Mouse (Mus musculus) midbrain, embryonic 16.5 days (tissue): ENCODE results near the gene Mrgprb4. TPM values are rescaled to one million over a fixed set of nuclear protein-coding genes. Genes with fewer than 3 reads are reported as not detected.

Source experiments
- ATAC-seq: fragments of 200-750 bp; cut with Nextera tagmentation; 2 replicates; pipeline ENCODE4 v1.8.0; 2017; ENCODE audit warnings: moderate TSS enrichment
- H3K27ac ChIP-seq: fragments of 300-500 bp; sonication (generic); 2 replicates; pipeline ENCODE4 v1.5.1; 2014; ENCODE audit warnings: mild to moderate bottlenecking, low read length, mixed read lengths
- H3K27me3 ChIP-seq: fragments of 300-500 bp; sonication (generic); 2 replicates; pipeline ENCODE4 v1.6.1; 2014; ENCODE audit warnings: low read depth, low read length, mixed read lengths; ENCODE audit not compliant: control insufficient read depth, insufficient read depth
- H3K36me3 ChIP-seq: fragments of 300-500 bp; sonication (generic); 2 replicates; pipeline ENCODE4 v1.6.1; 2014; ENCODE audit warnings: mild to moderate bottlenecking, low read length, moderate library complexity, mixed read lengths; ENCODE audit not compliant: control insufficient read depth, insufficient read depth
- H3K4me1 ChIP-seq: fragments of 300-500 bp; sonication (generic); 2 replicates; pipeline ENCODE4 v1.6.1; 2014; ENCODE audit warnings: mild to moderate bottlenecking, low read length, mixed read lengths; ENCODE audit not compliant: control insufficient read depth, insufficient read depth
- H3K4me2 ChIP-seq: fragments of 300-500 bp; sonication (generic); 2 replicates; pipeline ENCODE4 v1.6.1; 2014; ENCODE audit warnings: mild to moderate bottlenecking, low read length, mixed read lengths
- H3K4me3 ChIP-seq: fragments of 300-500 bp; sonication (generic); 2 replicates; pipeline ENCODE4 v1.5.1; 2014; ENCODE audit warnings: low read depth, mild to moderate bottlenecking, low read length, moderate library complexity, mixed read lengths
- H3K9ac ChIP-seq: fragments of 300-500 bp; sonication (generic); 2 replicates; pipeline ENCODE4 v1.6.1; 2014; ENCODE audit warnings: low read depth, low read length, mixed read lengths
- H3K9me3 ChIP-seq: fragments of 300-500 bp; sonication (generic); replicated peaks from 2 replicates; pipeline ENCODE4 v1.6.1; 2014; ENCODE audit warnings: mild to moderate bottlenecking, low read length, mixed read lengths; ENCODE audit not compliant: control insufficient read depth, poor library complexity, severe bottlenecking
- WGBS: fragments of 180-500 bp; shearing (Covaris S2); extraction: QIAGEN DNeasy Blood & Tissue Kit; methylation state at CpG from one replicate; pipeline ENCODE4 v1.1.7; 2014; 5-methylcytosine and 5-hydroxymethylcytosine counted together
- polyA plus RNA-seq: library from polyadenylated mRNA; unstranded; fragments of >200 nt; fragmentation: Nextera tagmentation; extraction: Ambion mirVana; gene quantifications from 2 replicates; pipeline ENCODE4 v1.2.1, GENCODE M21; 2015

The Mrgprb4 gene
- not detected in 2 replicates for polyA plus RNA-seq

- H3K4me3 ChIP-seq = no peak within 1 kb of the TSS
- ATAC-seq = no peak
Observed at GRCm38 (mm10) chr7:48199188-48199587, at the start of gene Mrgprb4. Mrgprb4 (minus strand) TSS chr7:48199288.

GRCm38 (mm10) chr7:48226114-48226513 is 27.0 kb upstream of the Mrgprb4 start:
- no peak for ATAC-seq
- Histone ChIP-seq H3K27ac (no peak overlapping the region), H3K4me3 (no peak overlapping the region), H3K27me3 (no peaks in the 10 kb centered on the region), H3K4me2 (no peak overlapping the region), H3K9me3 (peaks cover 3% of the 10 kb centered on the region; the same call in 1 of the 2 replicates), H3K9ac (no peak overlapping the region), H3K36me3 (no peaks in the 10 kb centered on the region), H3K4me1 (no peaks in the 10 kb centered on the region)

More at GRCm38 (mm10) chr7:48199188-48199587, at the start of gene Mrgprb4:
- Histone ChIP-seq H3K27ac (no peak within 1 kb of the TSS), H3K9me3 (no peaks in the 10 kb centered on the region), H3K27me3 (no peaks in the 10 kb centered on the region), H3K4me2 (no peak within 1 kb of the TSS), H3K9ac (no peak within 1 kb of the TSS), H3K36me3 (no peaks in the 10 kb centered on the region), H3K4me1 (no peaks in the 10 kb centered on the region)
- WGBS = 92% methylated on average over 3 of the region's 3 CpGs

GRCm38 (mm10) chr7:48225065-48225464 is 26.0 kb upstream of the Mrgprb4 start:
- Histone ChIP-seq H3K27me3 (no peaks in the 10 kb centered on the region), H3K4me2 (no peak overlapping the region)

DNA sequence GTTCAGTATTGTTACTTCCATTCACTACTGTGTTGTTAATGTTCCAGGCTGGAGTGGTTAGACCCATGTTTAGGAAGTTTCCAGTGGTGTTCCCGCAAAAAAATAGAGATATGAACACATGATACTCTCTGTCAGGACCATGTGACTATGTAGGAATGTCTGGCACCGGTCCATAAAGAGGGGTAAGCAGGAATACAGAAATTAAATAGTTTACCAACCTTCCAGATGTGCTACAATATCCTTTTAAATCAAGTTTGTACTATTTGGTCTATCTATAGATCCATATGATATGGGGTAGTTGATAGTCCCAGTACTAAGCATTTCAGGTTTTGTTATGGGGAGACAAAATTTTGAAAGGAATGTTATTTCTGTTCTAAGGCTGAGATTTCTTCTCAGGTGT is 30.2 kb downstream of the Mrgprb4 start, which contains the start of gene Mrgprb5:
TSS of gene Mrgprb5 (minus strand) at position 101 of the 400 bp plus-strand sequence.
- Histone ChIP-seq H3K4me2 (no peak within 1 kb of the TSS), H3K9ac (no peak within 1 kb of the TSS), H3K27ac (no peak within 1 kb of the TSS), H3K9me3 (no peaks in the 10 kb centered on the region), H3K4me1 (no peaks in the 10 kb centered on the region), H3K27me3 (no peaks in the 10 kb centered on the region), H3K36me3 (no peaks in the 10 kb centered on the region), H3K4me3 (no peak within 1 kb of the TSS)
- WGBS = 83% methylated on average over 2 of the region's 2 CpGs
- no peak for ATAC-seq

More at GRCm38 (mm10) chr7:48225065-48225464, 26.0 kb upstream of the Mrgprb4 start:
- no peak for ATAC-seq
- Histone ChIP-seq H3K4me1 (no peaks in the 10 kb centered on the region), H3K9me3 (peaks cover 3% of the 10 kb centered on the region; the same call in 1 of the 2 replicates), H3K9ac (no peak overlapping the region), H3K27ac (no peak overlapping the region), H3K36me3 (no peaks in the 10 kb centered on the region), H3K4me3 (no peak overlapping the region)
- WGBS = 80% methylated on average over 5 of the region's 5 CpGs

DNA sequence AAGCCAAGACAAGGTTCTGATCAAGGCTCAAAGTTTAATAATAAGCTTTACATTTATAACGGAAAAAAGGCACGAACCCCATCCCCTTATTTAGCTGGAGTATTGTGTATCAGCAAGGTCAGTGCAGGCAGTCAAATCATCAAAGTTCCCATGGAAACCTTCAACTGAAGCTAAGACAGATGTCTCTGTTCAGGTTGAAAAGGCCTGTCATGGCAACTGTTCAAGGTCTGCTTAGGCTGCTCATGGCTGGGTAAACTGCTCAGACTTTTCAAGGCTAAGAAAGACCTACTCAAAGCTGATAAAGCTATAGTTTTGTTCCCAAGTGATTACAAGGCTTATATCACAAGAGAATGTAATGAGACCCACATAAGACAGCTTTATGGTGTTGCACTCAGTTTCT is 31.6 kb downstream of the Mrgprb4 start:
- no peak overlapping the region for H3K4me3 ChIP-seq
- no peaks in the 10 kb centered on the region for H3K4me1 ChIP-seq
- H3K27me3 ChIP-seq = no peaks in the 10 kb centered on the region
- no peak overlapping the region for H3K4me2 ChIP-seq
- 37% methylated on average over 2 of the region's 2 CpGs for WGBS
- no peaks in the 10 kb centered on the region for H3K36me3 ChIP-seq
- no peak overlapping the region for H3K9ac ChIP-seq
- no peak overlapping the region for H3K27ac ChIP-seq
- H3K9me3 ChIP-seq = no peaks in the 10 kb centered on the region
- no peak for ATAC-seq

Other genes with a start within 250 kb of the Mrgprb4 start
- gene Mrgpra4, start 217.2 kb downstream of the Mrgprb4 start, polyA plus RNA-seq = not detected in 2 replicates
- gene Mrgprx1, start 171.7 kb downstream of the Mrgprb4 start, polyA plus RNA-seq = not detected in 2 replicates
- not detected in 2 replicates for gene Mrgprb5, start 30.3 kb downstream of the Mrgprb4 start, polyA plus RNA-seq
- gene Mrgprb8, start 189.2 kb upstream of the Mrgprb4 start, polyA plus RNA-seq = not detected in 2 replicates